Mouse (Mus musculus) embryonic facial prominence, embryonic 14.5 days (tissue): ENCODE measurements around the gene Clic6. TPM values are rescaled to one million over a fixed set of nuclear protein-coding genes. Genes with fewer than 3 reads are reported as not detected.
A peak's percentile ranks its signal among the peaks of the same experiment; 100 is the strongest.

ENCODE experiments used
- ATAC-seq: fragments of 200-750 bp; cut with Nextera tagmentation; 2 replicates; pipeline ENCODE4 v1.8.0; 2017; ENCODE audit warnings: low read depth, moderate number of reproducible peaks, moderate TSS enrichment
- DNase-seq: peaks from one replicate; pipeline ENCODE4 v3.0.0-alpha.2; 2015; ENCODE audit warnings: low spot score
- H3K27ac ChIP-seq: fragments of 300-500 bp; sonication (generic); replicated peaks from 2 replicates; pipeline ENCODE4 v1.5.1; 2014; ENCODE audit warnings: low read depth, mild to moderate bottlenecking, low read length, moderate library complexity
- H3K27me3 ChIP-seq: fragments of 300-500 bp; sonication (generic); replicated peaks from 2 replicates; pipeline ENCODE4 v1.6.1; 2014; ENCODE audit warnings: low read length; ENCODE audit not compliant: control insufficient read depth, insufficient read depth
- H3K36me3 ChIP-seq: fragments of 300-500 bp; sonication (generic); 2 replicates; pipeline ENCODE4 v1.6.1; 2014; ENCODE audit warnings: low read length, mixed read lengths; ENCODE audit not compliant: control insufficient read depth, insufficient read depth
- H3K4me1 ChIP-seq: fragments of 300-500 bp; sonication (generic); 2 replicates; pipeline ENCODE4 v1.6.1; 2014; ENCODE audit warnings: antibody characterized with exemption, low read length; ENCODE audit not compliant: control insufficient read depth, insufficient read depth
- H3K4me2 ChIP-seq: fragments of 300-500 bp; sonication (generic); 2 replicates; pipeline ENCODE4 v1.6.1; 2014; ENCODE audit warnings: low read depth, mild to moderate bottlenecking, low read length, moderate library complexity, mixed read lengths
- H3K4me3 ChIP-seq: fragments of 300-500 bp; sonication (generic); 2 replicates; pipeline ENCODE4 v1.5.1; 2014; ENCODE audit warnings: low read depth, mild to moderate bottlenecking, low read length
- H3K9ac ChIP-seq: fragments of 300-500 bp; sonication (generic); 2 replicates; pipeline ENCODE4 v1.6.1; 2014; ENCODE audit warnings: low read depth, mild to moderate bottlenecking, low read length, moderate library complexity, mixed read lengths
- H3K9me3 ChIP-seq: fragments of 300-500 bp; sonication (generic); 2 replicates; pipeline ENCODE4 v1.6.1; 2016; ENCODE audit warnings: low read length; ENCODE audit not compliant: control insufficient read depth
- WGBS: fragments of 180-500 bp; shearing (Covaris S2); extraction: QIAGEN DNeasy Blood & Tissue Kit; methylation state at CpG from one replicate; pipeline ENCODE4 v1.1.7; 2014; 5-methylcytosine and 5-hydroxymethylcytosine counted together
- polyA plus RNA-seq: library from polyadenylated mRNA; unstranded; fragments of >200 nt; fragmentation: Nextera tagmentation; extraction: Ambion mirVana; gene quantifications from 2 replicates; pipeline ENCODE4 v1.2.1, GENCODE M21; 2014

Clic6 gene
- polyA plus RNA-seq, 1 experiment from 2014 or later, result 4.1 TPM

DNA sequence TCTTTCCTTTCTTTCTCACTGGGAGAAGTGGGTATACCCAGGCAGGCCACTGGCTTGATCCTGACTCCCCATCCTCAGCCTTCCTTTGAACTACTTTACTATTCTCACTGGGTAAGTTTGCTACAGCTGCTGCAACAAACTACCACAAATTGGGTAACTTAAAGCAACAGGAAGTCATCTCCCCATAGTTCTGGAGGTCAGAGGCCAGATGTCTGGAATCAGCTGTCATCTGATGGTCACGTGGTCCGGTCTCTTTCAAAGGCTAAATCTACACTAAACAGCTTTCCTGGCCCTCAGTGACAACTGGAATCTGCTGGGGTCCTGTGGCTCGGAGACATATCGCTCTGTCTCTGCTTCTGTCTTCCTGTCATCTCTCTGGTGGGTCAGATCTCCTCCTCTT is 87.7 kb downstream of the Clic6 start:
- ATAC-seq (no peak), DNase-seq (no peak)
- Histone ChIP-seq H3K27me3 (no peaks in the 10 kb centered on the region), H3K9me3 (no peaks in the 10 kb centered on the region), H3K27ac (no peak overlapping the region), H3K4me1 (peaks cover 6% of the 10 kb centered on the region), H3K4me3 (no peak overlapping the region), H3K36me3 (no peaks in the 10 kb centered on the region), H3K9ac (no peak overlapping the region), H3K4me2 (no peak overlapping the region)
- WGBS, result 46% methylated on average over 4 of the region's 4 CpGs

DNA sequence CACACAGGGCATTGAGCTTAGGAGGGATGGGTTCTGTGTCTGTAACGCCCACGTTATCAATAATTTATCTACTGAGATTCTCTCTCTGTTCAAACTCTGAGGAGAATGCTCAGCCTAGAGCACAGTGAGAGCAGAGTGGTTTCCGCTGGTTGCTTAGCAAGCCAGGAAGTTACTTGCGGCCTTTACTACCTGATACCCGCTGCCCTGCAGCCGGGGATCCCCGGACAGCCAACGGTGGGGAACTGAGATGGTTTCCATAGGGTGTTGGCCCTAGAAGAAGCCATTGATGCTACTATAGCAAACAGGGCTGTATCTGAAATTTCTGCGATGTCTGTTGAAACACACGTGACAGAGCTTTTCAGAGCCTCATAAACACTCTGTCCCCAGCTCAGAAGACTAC is 90.3 kb downstream of the Clic6 start:
- H3K36me3 ChIP-seq, result no peaks in the 10 kb centered on the region
- WGBS, result 79% methylated on average over 10 of the region's 10 CpGs
- DNase-seq, result no peak
- no peaks in the 10 kb centered on the region for H3K9me3 ChIP-seq
- no peak overlapping the region for H3K27ac ChIP-seq
- no peak overlapping the region for H3K4me3 ChIP-seq
- peaks cover 6% of the 10 kb centered on the region for H3K4me1 ChIP-seq
- H3K9ac ChIP-seq, result no peak overlapping the region
- no peak for ATAC-seq
- H3K4me2 ChIP-seq, result no peak overlapping the region
- no peaks in the 10 kb centered on the region for H3K27me3 ChIP-seq

DNA sequence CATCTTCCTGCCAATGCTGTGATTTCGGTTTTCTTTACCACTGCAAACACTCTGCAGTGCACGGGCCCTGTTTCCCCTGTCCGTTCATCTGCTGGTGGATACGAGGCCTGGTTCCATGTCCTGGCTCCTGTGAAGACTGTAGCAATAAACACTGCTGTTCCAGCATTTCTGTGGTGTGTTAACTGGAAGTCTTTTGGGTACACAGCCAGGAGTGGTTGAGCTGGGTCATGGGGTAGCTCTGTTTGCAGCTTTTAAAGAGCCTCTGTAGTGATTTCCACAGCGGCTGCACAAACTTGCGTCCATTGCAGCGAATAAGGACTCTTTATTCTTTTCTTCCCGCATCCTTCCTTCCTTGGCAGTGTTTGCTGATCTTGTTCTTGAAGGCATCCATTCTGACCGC is 91.8 kb downstream of the Clic6 start:
- DNase-seq, result peak; percentile 59
- 72% methylated on average over 9 of the region's 9 CpGs for WGBS

DNA sequence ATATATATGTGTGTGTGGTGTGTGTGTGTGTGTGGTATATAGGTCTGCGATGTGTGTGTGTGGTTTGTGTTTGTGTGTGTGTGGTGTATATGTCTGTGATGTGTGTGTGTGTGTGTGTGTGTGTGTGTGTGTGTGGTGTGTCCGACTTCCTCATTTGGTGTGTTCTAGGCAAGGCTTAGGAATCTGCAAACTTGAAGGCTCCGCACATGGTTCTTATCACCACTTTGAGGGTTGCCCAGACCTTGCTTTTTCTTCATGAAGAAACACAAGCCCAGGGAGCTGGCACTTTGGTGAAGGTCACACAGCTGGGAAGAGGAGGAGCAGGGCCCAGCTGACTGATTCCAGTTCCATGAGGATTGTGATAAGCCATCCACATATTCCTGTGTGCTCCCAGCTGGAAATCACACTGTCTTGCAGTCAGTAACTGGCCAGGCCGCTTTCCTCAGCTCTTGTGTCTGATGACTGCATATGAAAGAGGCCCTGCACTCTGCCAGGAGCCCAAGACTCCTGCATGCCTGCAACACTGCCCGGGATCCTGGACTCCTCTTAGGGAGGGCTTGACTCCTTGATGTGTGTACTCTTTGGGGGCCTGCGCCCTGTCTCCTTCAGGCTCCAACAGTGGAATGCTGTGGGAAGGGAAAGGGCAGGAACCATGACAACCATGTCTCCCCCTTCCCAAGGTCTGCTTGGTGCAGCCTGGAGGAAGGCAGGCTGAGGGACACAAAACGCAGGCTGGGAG is 93.5 kb downstream of the Clic6 start:
- Histone ChIP-seq H3K9ac (no peak overlapping the region), H3K4me1 (peaks cover 16% of the 10 kb centered on the region), H3K4me2 (no peak overlapping the region), H3K4me3 (no peak overlapping the region), H3K27me3 (no peaks in the 10 kb centered on the region), H3K36me3 (no peaks in the 10 kb centered on the region), H3K27ac (no peak overlapping the region), H3K9me3 (no peaks in the 10 kb centered on the region)
- DNase-seq (no peak), ATAC-seq (no peak)
- WGBS, result 71% methylated on average over 7 of the region's 7 CpGs

More for the DNA sequence above, 91.8 kb downstream of the Clic6 start:
- Histone ChIP-seq H3K27me3 (no peaks in the 10 kb centered on the region), H3K9ac (no peak overlapping the region), H3K27ac (no peak overlapping the region), H3K4me2 (no peak overlapping the region), H3K4me1 (peaks cover 16% of the 10 kb centered on the region), H3K9me3 (no peaks in the 10 kb centered on the region), H3K36me3 (no peaks in the 10 kb centered on the region), H3K4me3 (no peak overlapping the region)
- ATAC-seq, result no peak

DNA sequence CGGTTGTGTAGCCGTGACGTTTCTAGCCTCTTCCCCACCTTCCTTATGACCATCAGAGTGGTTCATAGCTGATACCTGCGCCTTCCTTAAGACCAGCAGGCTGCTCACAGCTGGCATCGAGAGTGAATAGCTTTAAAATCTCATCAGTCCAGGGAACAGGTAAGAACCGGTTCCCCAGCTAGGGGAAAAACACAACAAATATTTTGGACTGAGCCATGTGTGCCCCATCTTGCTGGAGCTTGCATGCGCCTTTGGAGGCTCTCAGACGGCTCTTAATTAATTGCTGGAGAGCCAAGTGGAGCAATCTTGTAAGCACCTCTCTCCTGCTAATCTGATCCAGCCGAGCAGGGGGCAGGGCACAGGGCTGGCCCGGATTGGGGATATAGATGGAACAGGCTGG is 95.4 kb downstream of the Clic6 start:
- ATAC-seq (peak; percentile 17; the same call in 1 of the 2 replicates), DNase-seq (peak; percentile 66)
- Histone ChIP-seq H3K4me2 (no peak overlapping the region), H3K4me3 (no peak overlapping the region), H3K4me1 (peaks cover 16% of the 10 kb centered on the region), H3K27ac (no peak overlapping the region), H3K9ac (no peak overlapping the region), H3K9me3 (no peaks in the 10 kb centered on the region), H3K36me3 (no peaks in the 10 kb centered on the region), H3K27me3 (no peaks in the 10 kb centered on the region)
- WGBS, result 72% methylated on average over 10 of the region's 10 CpGs

DNA sequence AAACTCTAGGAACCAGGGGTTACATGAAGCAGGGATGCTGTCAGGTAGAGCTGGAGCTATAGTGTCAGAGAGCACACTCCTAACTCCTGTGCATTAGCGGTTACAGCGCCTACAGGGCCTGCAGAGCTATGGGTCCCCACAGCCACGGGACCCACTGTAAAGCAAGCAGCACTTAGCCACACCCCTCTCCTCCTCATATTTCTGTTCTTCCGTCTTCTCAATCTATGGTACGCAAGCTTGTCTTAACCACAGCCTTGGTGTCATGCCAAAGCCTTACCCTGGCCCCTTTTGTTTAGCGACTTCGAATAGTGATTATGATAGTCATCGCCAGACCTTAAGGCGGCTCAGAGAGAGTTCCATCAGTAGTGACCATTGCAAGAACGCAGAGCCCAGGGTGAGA is 96.2 kb downstream of the Clic6 start:
- Histone ChIP-seq H3K27ac (no peak overlapping the region), H3K9me3 (no peaks in the 10 kb centered on the region), H3K9ac (no peak overlapping the region), H3K4me3 (no peak overlapping the region), H3K4me1 (peaks cover 16% of the 10 kb centered on the region), H3K36me3 (no peaks in the 10 kb centered on the region), H3K4me2 (no peak overlapping the region), H3K27me3 (no peaks in the 10 kb centered on the region)
- ATAC-seq, result peak; percentile 88
- WGBS, result 47% methylated on average over 10 of the region's 10 CpGs
- DNase-seq, result peak; percentile 86

DNA sequence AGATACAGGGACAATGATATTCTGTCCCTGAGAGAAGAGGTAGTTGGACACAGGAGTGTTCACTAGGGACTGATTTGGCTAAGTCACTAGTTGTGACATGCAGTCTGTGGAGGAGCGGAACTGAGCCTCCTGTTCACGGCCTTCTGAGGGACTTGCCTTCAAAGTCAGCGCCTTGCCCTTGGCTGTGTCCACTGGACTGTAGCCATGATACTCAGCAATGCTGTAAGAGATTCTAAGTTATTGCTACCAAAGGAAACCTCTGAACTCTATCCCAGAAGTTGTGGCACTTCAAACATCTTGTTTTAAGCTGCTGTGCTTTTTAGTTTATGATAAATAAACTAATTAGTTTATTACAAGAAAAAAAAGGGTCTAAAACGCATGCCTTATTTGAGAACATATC is 102.3 kb downstream of the Clic6 start:
- Histone ChIP-seq H3K9me3 (no peaks in the 10 kb centered on the region), H3K36me3 (no peaks in the 10 kb centered on the region), H3K27ac (no peak overlapping the region), H3K4me2 (no peak overlapping the region), H3K4me3 (no peak overlapping the region), H3K9ac (no peak overlapping the region), H3K4me1 (no peaks in the 10 kb centered on the region; the same call in 1 of the 2 replicates), H3K27me3 (no peaks in the 10 kb centered on the region)
- no peak for ATAC-seq
- 77% methylated on average over 4 of the region's 4 CpGs for WGBS
- DNase-seq, result no peak

Other genes with a start within 250 kb of the Clic6 start
- 0.12 and 2.3 TPM in 2 replicates for gene Kcne2, start 193.3 kb upstream of the Clic6 start, polyA plus RNA-seq
- gene Smim11, start 184.4 kb upstream of the Clic6 start, polyA plus RNA-seq, result 131 and 155 TPM in 2 replicates
- gene Fam243, start 164.3 kb upstream of the Clic6 start, polyA plus RNA-seq, result not detected in 2 replicates
- gene Kcne1, start 126.3 kb upstream of the Clic6 start, polyA plus RNA-seq, result 0.21 TPM in 1 of 2 replicates, not detected in the other
- 34.6 TPM in 2 replicates for gene Rcan1, start 14.9 kb upstream of the Clic6 start, polyA plus RNA-seq